Mouse (Mus musculus) thymus, adult 2 months (tissue): ENCODE data around the gene Naa80.

Experiments used
- CTCF ChIP-seq: fragments of 200-500 bp; IDR thresholded peaks from 2 replicates; pipeline ENCODE4 v1.5.1; 2012; ENCODE audit warnings: mild to moderate bottlenecking, control low read depth, low read length, moderate library complexity, borderline replicate concordance; ENCODE audit not compliant: control insufficient read depth, poor library complexity, insufficient read depth; ENCODE audit errors: extremely low read depth
- POLR2A ChIP-seq: fragments of 200-500 bp; IDR thresholded peaks from 2 replicates; pipeline ENCODE4 v1.6.1; 2012; ENCODE audit warnings: mild to moderate bottlenecking, low read length, control low read depth, moderate library complexity; ENCODE audit not compliant: control insufficient read depth, poor library complexity, insufficient read depth; ENCODE audit errors: extremely low read depth

GRCm38 (mm10) chr9:107539940-107540339, 38.7 kb upstream of the Naa80 start:
- no peak for TF ChIP-seq CTCF
- TF ChIP-seq POLR2A: no peak
